Mouse (Mus musculus): ENCODE data around the gene Vps25. TPM values are rescaled to one million over a fixed set of nuclear protein-coding genes. Genes with fewer than 3 reads are reported as not detected.

The Vps25 gene
- polyA plus RNA-seq, 1 experiment = 114 TPM

- no peaks in the 10 kb centered on the region for H3K4me1 ChIP-seq (ENCODE audit: control insufficient read depth, insufficient read depth, low read length)
- H3K27ac ChIP-seq (ENCODE audit: insufficient read depth, low read depth, low read length) = no peak overlapping the region
- TF ChIP-seq POLR2A (IDR thresholded peaks at IDR 0.05; ENCODE audit: borderline replicate concordance, low read depth, low read length) = no peak
- TF ChIP-seq CTCF (IDR thresholded peaks at IDR 0.05; ENCODE audit: low read depth, low read length) = no peak
- H3K4me3 ChIP-seq (ENCODE audit: insufficient read depth, low read length) = no peak overlapping the region
Observed at GRCm38 (mm10) chr11:101238071-101238647, 15.3 kb upstream of the Vps25 start.

GRCm38 (mm10) chr11:101245071-101245470, 8.4 kb upstream of the Vps25 start:
- Histone ChIP-seq H3K27ac (ENCODE audit: insufficient read depth, low read depth, low read length) (no peak overlapping the region), H3K4me3 (ENCODE audit: insufficient read depth, low read length) (no peak overlapping the region), H3K4me1 (ENCODE audit: control insufficient read depth, insufficient read depth, low read length) (peaks cover 5% of the 10 kb centered on the region; the same call in 1 of the 2 replicates)
- TF ChIP-seq POLR2A (IDR thresholded peaks at IDR 0.05; ENCODE audit: borderline replicate concordance, low read depth, low read length) (no peak), CTCF (IDR thresholded peaks at IDR 0.05; ENCODE audit: low read depth, low read length) (no peak)

- H3K4me1 ChIP-seq (ENCODE audit: control insufficient read depth, insufficient read depth, low read length) = peaks cover 5% of the 10 kb centered on the region; the same call in 1 of the 2 replicates
- H3K27ac ChIP-seq (ENCODE audit: insufficient read depth, low read depth, low read length) = no peak within 1 kb of the TSS
- peak within 1 kb of the TSS; percentile 53 for H3K4me3 ChIP-seq (ENCODE audit: insufficient read depth, low read length)
- TF ChIP-seq CTCF (IDR thresholded peaks at IDR 0.05; ENCODE audit: low read depth, low read length) = no peak
- TF ChIP-seq POLR2A (IDR thresholded peaks at IDR 0.05; ENCODE audit: borderline replicate concordance, low read depth, low read length) = no peak
Observed at GRCm38 (mm10) chr11:101245855-101246701, 7.4 kb upstream of the Vps25 start, which contains the start of gene Ramp2. TSS of gene Ramp2 (plus strand) at chr11:101246028.

GRCm38 (mm10) chr11:101246702-101247012, 6.8 kb upstream of the Vps25 start:
- no peak for TF ChIP-seq CTCF (IDR thresholded peaks at IDR 0.05; ENCODE audit: low read depth, low read length)
- TF ChIP-seq POLR2A (IDR thresholded peaks at IDR 0.05; ENCODE audit: borderline replicate concordance, low read depth, low read length) = no peak
- Histone ChIP-seq H3K4me3 (ENCODE audit: insufficient read depth, low read length) (peak overlapping the region; percentile 53), H3K4me1 (ENCODE audit: control insufficient read depth, insufficient read depth, low read length) (peaks cover 5% of the 10 kb centered on the region; the same call in 1 of the 2 replicates), H3K27ac (ENCODE audit: insufficient read depth, low read depth, low read length) (no peak overlapping the region)

- Histone ChIP-seq H3K4me1 (ENCODE audit: control insufficient read depth, insufficient read depth, low read length) (peaks cover 5% of the 10 kb centered on the region; the same call in 1 of the 2 replicates), H3K27ac (ENCODE audit: insufficient read depth, low read depth, low read length) (no peak overlapping the region), H3K4me3 (ENCODE audit: insufficient read depth, low read length) (no peak overlapping the region)
- TF ChIP-seq CTCF (IDR thresholded peaks at IDR 0.05; ENCODE audit: low read depth, low read length) (no peak), POLR2A (IDR thresholded peaks at IDR 0.05; ENCODE audit: borderline replicate concordance, low read depth, low read length) (no peak)
Observed at GRCm38 (mm10) chr11:101247521-101248030, 5.9 kb upstream of the Vps25 start.

GRCm38 (mm10) chr11:101248258-101248994, 5.1 kb upstream of the Vps25 start:
- TF ChIP-seq CTCF (IDR thresholded peaks at IDR 0.05; ENCODE audit: low read depth, low read length) = peak; percentile 42
- no peak for TF ChIP-seq POLR2A (IDR thresholded peaks at IDR 0.05; ENCODE audit: borderline replicate concordance, low read depth, low read length)
- no peak overlapping the region for H3K4me3 ChIP-seq (ENCODE audit: insufficient read depth, low read length)
- H3K4me1 ChIP-seq (ENCODE audit: control insufficient read depth, insufficient read depth, low read length) = peaks cover 5% of the 10 kb centered on the region; the same call in 1 of the 2 replicates
- no peak overlapping the region for H3K27ac ChIP-seq (ENCODE audit: insufficient read depth, low read depth, low read length)

GRCm38 (mm10) chr11:101251031-101251430, 2.5 kb upstream of the Vps25 start:
- Histone ChIP-seq H3K27ac (ENCODE audit: insufficient read depth, low read depth, low read length) (no peak overlapping the region), H3K4me3 (ENCODE audit: insufficient read depth, low read length) (no peak overlapping the region), H3K4me1 (ENCODE audit: control insufficient read depth, insufficient read depth, low read length) (no peaks in the 10 kb centered on the region; the same call in 1 of the 2 replicates)
- TF ChIP-seq CTCF (IDR thresholded peaks at IDR 0.05; ENCODE audit: low read depth, low read length) (no peak), POLR2A (IDR thresholded peaks at IDR 0.05; ENCODE audit: borderline replicate concordance, low read depth, low read length) (no peak)

GRCm38 (mm10) chr11:101252941-101253340, 566 bp upstream of the Vps25 start:
- no peaks in the 10 kb centered on the region; the same call in 1 of the 2 replicates for H3K4me1 ChIP-seq (ENCODE audit: control insufficient read depth, insufficient read depth, low read length)
- H3K27ac ChIP-seq (ENCODE audit: insufficient read depth, low read depth, low read length) = peak overlapping the region; percentile 46
- TF ChIP-seq POLR2A (IDR thresholded peaks at IDR 0.05; ENCODE audit: borderline replicate concordance, low read depth, low read length) = no peak
- peak overlapping the region; percentile 98 for H3K4me3 ChIP-seq (ENCODE audit: insufficient read depth, low read length)

All from bone marrow macrophage, adult 2 months (primary cell).